24 mouse cellular contexts compared by ENCODE assay signal in the genomic region with DNA sequence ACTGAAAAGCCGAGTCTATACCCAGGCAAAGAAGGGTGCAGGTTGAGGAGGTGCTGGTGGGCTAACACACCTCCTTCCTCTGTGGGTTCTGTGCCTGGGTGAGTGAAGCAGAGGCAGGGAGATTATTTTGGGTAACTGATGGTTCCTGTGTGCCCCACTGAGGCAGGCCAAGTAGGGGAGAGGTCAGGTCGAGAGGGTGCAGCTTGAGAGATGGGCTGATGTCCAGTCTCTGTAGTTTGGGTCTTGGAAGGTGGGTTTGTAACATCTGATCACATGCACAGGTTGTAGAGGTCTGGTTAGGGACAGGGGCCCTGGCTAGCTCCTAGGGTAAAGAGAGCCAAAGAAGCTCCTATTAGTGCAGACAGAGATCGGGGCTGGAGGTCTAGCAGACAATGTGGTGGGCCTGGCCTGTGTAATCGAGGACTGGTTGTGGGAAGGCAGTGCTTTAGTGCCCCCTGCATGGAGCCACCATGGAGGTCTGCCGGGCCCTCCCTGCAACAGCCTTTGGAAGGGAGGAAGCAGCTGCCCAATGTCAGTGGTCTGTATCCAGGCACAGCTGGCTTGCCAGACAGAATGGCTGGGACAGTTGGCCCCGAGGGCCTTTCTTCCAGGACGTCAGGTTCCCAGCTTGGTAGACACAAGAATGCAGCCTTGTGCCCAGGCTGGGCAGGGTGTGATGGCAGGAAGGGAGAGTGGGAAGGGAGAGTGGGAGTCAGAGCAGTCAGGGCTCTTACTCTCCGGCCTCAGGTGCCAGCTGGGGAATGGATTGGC. TPM values are rescaled to one million over a fixed set of nuclear protein-coding genes. Genes with fewer than 3 reads are reported as not detected.
A peak's percentile ranks its signal among the peaks of the same experiment; 100 is the strongest.
DNase-seq lines count a peak whose midpoint lies in the region; ATAC-seq lines count a peak whose summit lies in the region.
"Had no signal": no experiment of that assay in that cellular context is flagged by ENCODE, and none has a peak within 500 bp of the region (broad histone marks: within the 10 kb centered on the region; RNA-seq: fewer than 3 reads in every experiment).

No protein-coding gene starts in this region.

- H3K4me3 ChIP-seq in kidney, embryonic 16.5 days (ENCODE audit: low read length) = no peak overlapping the region
- H3K4me3 ChIP-seq: embryonic facial prominence, embryonic 12.5 days; erythroblast, embryonic 14.5 days; forebrain, embryonic 12.5 days; hindbrain, embryonic 12.5 days; kidney, embryonic 15.5 days; limb, embryonic 15.5 days; liver, embryonic 15.5 days; midbrain, embryonic 10.5 days had no signal

- H3K27me3 ChIP-seq in kidney, embryonic 16.5 days (ENCODE audit: insufficient read depth, low read length) = no peaks in the 10 kb centered on the region
- H3K27me3 ChIP-seq: embryonic facial prominence, embryonic 12.5 days; forebrain, embryonic 12.5 days; hindbrain, embryonic 12.5 days; kidney, embryonic 15.5 days; limb, embryonic 15.5 days; liver, embryonic 15.5 days had no signal

- no peak overlapping the region for H3K27ac ChIP-seq in kidney, embryonic 16.5 days (ENCODE audit: low read length)
- H3K27ac ChIP-seq: embryonic facial prominence, embryonic 12.5 days; forebrain, embryonic 12.5 days; hindbrain, embryonic 12.5 days; kidney, embryonic 15.5 days; limb, embryonic 15.5 days; liver, embryonic 15.5 days; midbrain, embryonic 10.5 days had no signal

- peaks cover 31% of the 10 kb centered on the region for H3K4me1 ChIP-seq in kidney, embryonic 16.5 days (ENCODE audit: insufficient read depth, low read length)
- H3K4me1 ChIP-seq: embryonic facial prominence, embryonic 12.5 days had no signal

- H3K36me3 ChIP-seq in kidney, embryonic 16.5 days (ENCODE audit: insufficient read depth, low read length) = no peaks in the 10 kb centered on the region
- H3K36me3 ChIP-seq: embryonic facial prominence, embryonic 12.5 days; forebrain, embryonic 12.5 days; hindbrain, embryonic 12.5 days; kidney, embryonic 15.5 days; limb, embryonic 15.5 days; liver, embryonic 15.5 days; midbrain, embryonic 10.5 days had no signal

- 0 out of 2 replicates have a peak overlapping the region, but pooled peaks have one; percentile 7 for H3K9ac ChIP-seq in kidney, embryonic 16.5 days (replicated peaks; ENCODE audit: low read length)
- H3K9ac ChIP-seq: embryonic facial prominence, embryonic 12.5 days; forebrain, embryonic 12.5 days; hindbrain, embryonic 12.5 days; kidney, embryonic 15.5 days; limb, embryonic 15.5 days; liver, embryonic 15.5 days had no signal

- no peak overlapping the region for H3K4me2 ChIP-seq in kidney, embryonic 16.5 days (replicated peaks; ENCODE audit: low read depth, low read length)
- H3K4me2 ChIP-seq: embryonic facial prominence, embryonic 12.5 days; forebrain, embryonic 12.5 days; hindbrain, embryonic 12.5 days; kidney, embryonic 15.5 days; limb, embryonic 15.5 days; liver, embryonic 15.5 days had no signal

- intact Hi-C loops in heart, postnatal 36 days (cut with DNase I) = no loop called here
- intact Hi-C loops in heart, postnatal 14 days (cut with DNase I) = no loop called here

- H3K9me3 ChIP-seq in kidney, embryonic 16.5 days (ENCODE audit: low read length) = no peaks in the 10 kb centered on the region
- H3K9me3 ChIP-seq: embryonic facial prominence, embryonic 12.5 days; forebrain, embryonic 12.5 days; hindbrain, embryonic 12.5 days; kidney, embryonic 15.5 days; limb, embryonic 15.5 days; liver, embryonic 15.5 days; midbrain, embryonic 10.5 days had no signal

- peak; percentile 55 to 69 for DNase-seq in heart, adult 18-20 months
- no peak for DNase-seq in heart, postnatal 36 days
- DNase-seq in kidney, postnatal 10 days = no peak
- DNase-seq in Muller cell, postnatal 12 days (ENCODE audit: inconsistent ontology term) = peak; percentile 24
- peak; percentile 37 to 56 for DNase-seq in heart, postnatal 14 days
- no peak for DNase-seq in spleen, postnatal 36 days (ENCODE audit: low spot score in 2 of 2)
- DNase-seq: adrenal gland, adult 8-10 months; B cell, adult 2 months; cerebellum, adult 11-12 months; cerebellum, postnatal 14 days; thymus, postnatal 14 days had no signal

- 57% methylated on average over 8 of the region's 8 CpGs for WGBS in kidney, embryonic 16.5 days

- no peak for ATAC-seq in kidney, embryonic 16.5 days (ENCODE audit: low FRiP score, low TSS enrichment)
- ATAC-seq: activated CD4-positive, CD25-positive, alpha-beta regulatory T cell, adult 4 months; intestine, postnatal 0 days; lung, postnatal 0 days; midbrain, embryonic 16.5 days had no signal

RNA-seq across cellular contexts. Expression of a gene that starts 14.5 kb away (rescaled TPM):
- 10 to 100 TPM; 39.2 to 54.4 TPM for total RNA-seq in heart, adult 18-20 months (2021)
- 10 to 100 TPM; 69.2 to 94.6 TPM for total RNA-seq in heart, postnatal 36 days (2021)
- 44.5 and 46.4 TPM in 2 replicates for polyA plus RNA-seq in kidney, embryonic 16.5 days (2015; fragmentation: Nextera tagmentation; extraction: Ambion mirVana)
- 10 to 100 TPM; 80.3 to 87.5 TPM for total RNA-seq in heart, postnatal 14 days (2021)

RNA-seq across cellular contexts. Expression of a gene that starts 52.0 kb away (rescaled TPM):
- total RNA-seq in heart, adult 18-20 months (2021) = 1 to 10 TPM; 1.4 to 2.0 TPM
- 1 to 10 TPM; 3.5 to 4.1 TPM for total RNA-seq in heart, postnatal 36 days (2021)
- polyA plus RNA-seq in kidney, embryonic 16.5 days (2015; fragmentation: Nextera tagmentation; extraction: Ambion mirVana) = 0.27 and 0.36 TPM in 2 replicates
- 1 to 10 TPM; 5.0 to 5.2 TPM for total RNA-seq in heart, postnatal 14 days (2021)
- polyA plus RNA-seq: activated CD4-positive, CD25-positive, alpha-beta regulatory T cell, adult 4 months had no signal

RNA-seq across cellular contexts. Expression of a gene that starts 53.9 kb away (rescaled TPM):
- 1 to 10 TPM; 2.6 to 3.3 TPM for total RNA-seq in heart, adult 18-20 months (2021)
- total RNA-seq in heart, postnatal 36 days (2021) = 1 to 10 TPM; 3.4 to 3.5 TPM
- 11.2 and 11.6 TPM in 2 replicates for polyA plus RNA-seq in kidney, embryonic 16.5 days (2015; fragmentation: Nextera tagmentation; extraction: Ambion mirVana)
- 1 to 10 TPM; 2.9 to 3.8 TPM for total RNA-seq in heart, postnatal 14 days (2021)

RNA-seq across cellular contexts. Expression of a gene that starts 54.0 kb away (rescaled TPM):
- total RNA-seq in heart, adult 18-20 months (2021) = 10 to 100 TPM; 94.3 to 95.8 TPM
- 10 to 100 TPM; 94.4 to 98.8 TPM for total RNA-seq in heart, postnatal 36 days (2021)
- 117 and 125 TPM in 2 replicates for polyA plus RNA-seq in kidney, embryonic 16.5 days (2015; fragmentation: Nextera tagmentation; extraction: Ambion mirVana)
- 10 to 100 TPM; 77.3 to 80.9 TPM for total RNA-seq in heart, postnatal 14 days (2021)

Comparison
In these comparisons a context has a peak if more than half of its experiments do, and no peak if none do; other contexts are left out.
1. DNase-seq: peak in heart, adult 18-20 months (2 of 2), Muller cell, postnatal 12 days (single experiment) and heart, postnatal 14 days (2 of 2); none in heart, postnatal 36 days (0 of 2), kidney, postnatal 10 days (single experiment) and spleen, postnatal 36 days (0 of 2).